Mouse (Mus musculus) neural tube, embryonic 11.5 days (tissue): ENCODE measurements around the gene Mst1. TPM values are rescaled to one million over a fixed set of nuclear protein-coding genes. Genes with fewer than 3 reads are reported as not detected.

Source experiments
- ATAC-seq: fragments of 200-750 bp; cut with Nextera tagmentation; 2 replicates; pipeline ENCODE4 v1.8.0; 2017; ENCODE audit warnings: moderate number of reproducible peaks, mild to moderate bottlenecking, moderate TSS enrichment, moderate library complexity; ENCODE audit not compliant: insufficient read depth, low FRiP score, low TSS enrichment
- DNase-seq: peaks from one replicate; pipeline ENCODE4 v3.0.0-alpha.2; 2015; ENCODE audit warnings: low spot score
- H3K27ac ChIP-seq: fragments of 300-500 bp; sonication (generic); 2 replicates; pipeline ENCODE4 v1.5.1; 2014; ENCODE audit warnings: low read depth, mild to moderate bottlenecking, low read length
- H3K27me3 ChIP-seq: fragments of 300-500 bp; sonication (generic); 2 replicates; pipeline ENCODE4 v1.6.1; 2014; ENCODE audit warnings: mild to moderate bottlenecking, low read length, mixed read lengths; ENCODE audit not compliant: control insufficient read depth, insufficient read depth
- H3K36me3 ChIP-seq: fragments of 300-500 bp; sonication (generic); 2 replicates; pipeline ENCODE4 v1.6.1; 2014; ENCODE audit warnings: mild to moderate bottlenecking, low read length, moderate library complexity, mixed read lengths; ENCODE audit not compliant: control insufficient read depth, insufficient read depth
- H3K4me1 ChIP-seq: fragments of 300-500 bp; sonication (generic); 2 replicates; pipeline ENCODE4 v1.6.1; 2014; ENCODE audit warnings: low read length, mixed read lengths; ENCODE audit not compliant: control insufficient read depth, insufficient read depth
- H3K4me2 ChIP-seq: fragments of 300-500 bp; sonication (generic); 2 replicates; pipeline ENCODE4 v1.6.1; 2014; ENCODE audit warnings: low read depth, mild to moderate bottlenecking, moderate library complexity
- H3K4me3 ChIP-seq: fragments of 300-500 bp; sonication (generic); 2 replicates; pipeline ENCODE4 v1.5.1; 2014; ENCODE audit warnings: low read depth, low read length
- H3K9ac ChIP-seq: fragments of 300-500 bp; sonication (generic); 2 replicates; pipeline ENCODE4 v1.6.1; 2014; ENCODE audit warnings: mild to moderate bottlenecking, low read length
- H3K9me3 ChIP-seq: fragments of 300-500 bp; sonication (generic); 2 replicates; pipeline ENCODE4 v1.6.1; 2016; ENCODE audit warnings: low read length; ENCODE audit not compliant: control insufficient read depth
- WGBS: fragments of 180-500 bp; shearing (Covaris S2); extraction: QIAGEN DNeasy Blood & Tissue Kit; methylation state at CpG from one replicate; pipeline ENCODE4 v1.1.7; 2014; 5-methylcytosine and 5-hydroxymethylcytosine counted together
- polyA plus RNA-seq: library from polyadenylated mRNA; unstranded; fragments of >200 nt; fragmentation: Nextera tagmentation; extraction: Ambion mirVana; gene quantifications from 2 replicates; pipeline ENCODE4 v1.2.1, GENCODE M21; 2014

Gene Mst1
- polyA plus RNA-seq, 1 experiment from 2014 or later, result 1.0 TPM

DNA sequence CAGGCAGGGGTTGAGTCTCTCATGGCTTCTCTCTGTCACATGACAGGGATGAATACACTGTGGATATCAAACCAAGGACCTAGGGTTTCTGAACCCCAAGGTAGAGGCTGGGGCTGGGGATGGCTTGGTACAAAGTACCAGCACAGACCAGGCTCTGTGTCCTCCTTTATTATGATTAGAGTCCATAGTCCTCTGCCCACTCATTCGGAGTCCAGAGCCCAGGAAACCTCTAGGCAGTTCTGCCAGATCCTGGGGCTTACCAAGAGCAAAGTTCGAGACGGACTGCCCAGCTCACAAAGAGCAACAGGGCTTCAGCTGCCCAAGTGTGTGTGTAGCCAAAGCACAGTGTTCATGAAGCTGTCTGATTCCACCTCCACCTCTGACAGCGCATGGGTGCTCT, 5.0 kb downstream of the Mst1 start:
- no peaks in the 10 kb centered on the region for H3K4me1 ChIP-seq
- no peak overlapping the region for H3K27ac ChIP-seq
- no peak overlapping the region; the same call in 1 of the 2 replicates for H3K4me3 ChIP-seq
- H3K27me3 ChIP-seq, result peaks cover 33% of the 10 kb centered on the region
- 96% methylated on average over 4 of the region's 4 CpGs for WGBS
- no peak overlapping the region for H3K9ac ChIP-seq
- H3K36me3 ChIP-seq, result peaks cover 19% of the 10 kb centered on the region
- DNase-seq, result no peak
- ATAC-seq, result no peak
- H3K9me3 ChIP-seq, result no peaks in the 10 kb centered on the region
- H3K4me2 ChIP-seq, result no peak overlapping the region

DNA sequence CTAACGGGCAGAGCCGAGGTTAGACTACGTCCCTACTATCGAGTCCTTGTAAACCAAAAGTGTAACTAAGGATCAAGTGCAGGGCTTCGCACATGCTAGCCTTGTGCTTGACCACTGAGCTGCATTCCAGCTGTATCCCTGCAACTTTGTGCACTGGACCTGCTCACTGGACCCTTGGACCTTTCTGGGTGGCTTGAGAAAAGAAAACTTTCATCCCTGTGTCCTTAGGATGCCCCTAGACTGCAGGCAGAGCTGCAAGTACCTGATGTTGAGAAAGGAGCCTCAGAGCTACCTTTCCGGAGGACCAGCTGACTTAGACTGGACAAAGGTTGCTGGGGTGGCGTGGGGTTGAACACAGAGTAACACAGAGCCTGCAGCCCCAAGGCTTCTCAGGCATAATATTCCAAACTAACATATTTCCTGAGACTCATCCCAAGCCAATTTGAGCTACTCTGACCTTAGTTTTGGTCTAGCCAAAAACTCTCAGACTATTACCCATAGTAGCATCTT, 10.4 kb downstream of the Mst1 start:
- Histone ChIP-seq H3K4me2 (no peak overlapping the region), H3K4me1 (peaks cover 10% of the 10 kb centered on the region), H3K9me3 (no peaks in the 10 kb centered on the region), H3K4me3 (no peak overlapping the region), H3K9ac (no peak overlapping the region), H3K36me3 (peaks cover 21% of the 10 kb centered on the region), H3K27me3 (no peaks in the 10 kb centered on the region), H3K27ac (no peak overlapping the region)
- 96% methylated on average over 7 of the region's 7 CpGs for WGBS
- no peak for ATAC-seq
- no peak for DNase-seq

DNA sequence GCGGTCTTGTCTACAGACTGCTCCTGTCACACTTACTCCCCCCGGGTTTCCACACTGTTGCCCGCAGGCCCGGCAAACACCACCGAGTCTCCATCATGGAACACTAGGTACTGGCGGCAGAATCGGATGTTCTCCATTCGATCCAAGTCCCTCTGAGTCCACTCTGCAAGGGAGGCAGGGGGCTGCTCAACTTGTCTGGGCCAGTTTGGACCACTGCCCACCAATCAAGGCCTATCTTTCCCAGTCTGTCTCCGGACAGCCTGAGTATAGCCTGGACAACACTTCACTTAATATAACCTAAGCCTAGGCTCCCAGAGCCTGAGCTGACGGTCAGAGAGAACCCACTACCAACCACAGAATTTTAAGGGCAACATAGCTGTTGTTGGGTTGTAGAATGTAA, 13.3 kb downstream of the Mst1 start:
- Histone ChIP-seq H3K27ac (no peak overlapping the region), H3K36me3 (peaks cover 9% of the 10 kb centered on the region), H3K9ac (peak overlapping the region; percentile 74), H3K27me3 (no peaks in the 10 kb centered on the region), H3K4me2 (peak overlapping the region; percentile 92), H3K9me3 (no peaks in the 10 kb centered on the region), H3K4me3 (peak overlapping the region; percentile 76), H3K4me1 (peaks cover 10% of the 10 kb centered on the region)
- 79% methylated on average over 10 of the region's 10 CpGs for WGBS
- DNase-seq (no peak), ATAC-seq (0 out of 2 replicates have a peak, but pooled peaks have one; percentile 4)

DNA sequence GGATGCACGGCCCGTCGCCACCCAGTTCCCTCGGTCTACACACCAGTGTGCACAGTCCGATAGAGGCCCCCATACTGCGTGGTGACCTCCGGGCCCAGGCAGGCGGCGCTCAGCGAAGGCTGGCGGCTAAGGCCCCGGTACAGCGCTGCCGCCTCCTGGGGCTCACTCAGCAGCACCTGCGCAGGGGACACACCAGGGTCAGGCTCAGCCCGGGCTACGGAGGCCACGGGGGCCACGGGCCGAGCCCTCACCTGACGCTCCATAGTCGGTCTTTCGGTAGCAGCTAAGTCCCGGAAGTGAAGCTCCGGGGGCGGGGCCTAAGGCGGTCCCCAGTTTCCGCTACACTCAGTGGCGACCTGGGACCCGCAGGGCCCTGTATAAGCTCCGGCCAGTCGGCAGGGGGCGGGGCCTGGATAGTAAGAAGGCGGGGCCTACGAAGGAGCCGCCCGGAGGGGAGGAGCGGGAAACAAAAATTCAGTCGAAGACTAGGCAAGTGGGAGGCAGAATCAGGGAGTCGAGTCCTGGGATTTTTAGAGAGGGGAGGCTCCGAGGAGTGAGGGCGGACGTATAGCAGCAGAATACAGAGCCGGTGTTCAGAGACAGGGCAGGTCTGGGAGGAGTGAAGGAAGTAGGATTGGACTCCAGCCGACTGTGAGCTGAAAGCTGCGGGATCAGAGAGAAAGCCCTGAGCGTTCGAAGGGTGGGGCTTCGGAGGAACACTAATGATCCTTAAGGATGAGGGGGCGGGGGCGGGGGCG, 14.1 kb downstream of the Mst1 start, which contains the start of gene Apeh:
Gene Apeh (minus strand): TSS at position 423 of the 758 bp plus-strand sequence.
- under 1% methylated on average over 51 of the region's 52 CpGs for WGBS
- Histone ChIP-seq H3K9ac (peak within 1 kb of the TSS; percentile 74), H3K27me3 (no peaks in the 10 kb centered on the region), H3K4me1 (peaks cover 10% of the 10 kb centered on the region), H3K4me3 (peak within 1 kb of the TSS; percentile 76), H3K27ac (no peak within 1 kb of the TSS), H3K4me2 (peak within 1 kb of the TSS; percentile 92), H3K9me3 (no peaks in the 10 kb centered on the region), H3K36me3 (peaks cover 9% of the 10 kb centered on the region)
- ATAC-seq (peak; percentile 92), DNase-seq (peak; percentile 96)

DNA sequence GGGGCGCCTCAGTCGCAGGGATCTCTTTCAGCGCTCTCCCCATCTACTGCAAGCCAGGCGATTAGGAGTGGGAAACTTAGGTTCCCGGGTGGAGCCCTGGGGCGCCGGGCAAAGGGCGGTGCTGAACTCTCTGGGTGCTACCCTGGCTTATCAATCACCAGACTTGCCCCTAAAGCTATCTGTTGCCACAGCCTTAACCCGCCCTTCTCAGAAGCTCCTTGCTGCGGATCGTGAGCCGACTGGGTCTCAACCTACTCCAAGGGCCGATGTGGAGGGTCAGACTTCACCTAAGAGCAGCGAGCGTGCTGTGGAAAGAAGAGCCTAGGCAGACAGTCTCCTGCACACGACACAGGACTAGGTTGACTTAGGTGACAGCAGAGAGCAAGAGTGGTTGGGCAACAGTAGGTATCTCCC, 14.8 kb downstream of the Mst1 start:
- Histone ChIP-seq H3K4me3 (peak overlapping the region; percentile 76), H3K27ac (no peak overlapping the region), H3K9ac (peak overlapping the region; percentile 74), H3K9me3 (no peaks in the 10 kb centered on the region), H3K4me1 (peaks cover 10% of the 10 kb centered on the region), H3K36me3 (peaks cover 8% of the 10 kb centered on the region), H3K4me2 (peak overlapping the region; percentile 92), H3K27me3 (no peaks in the 10 kb centered on the region)
- 0% methylated on average over 16 of the region's 16 CpGs for WGBS
- DNase-seq (peak; percentile 32), ATAC-seq (peak; percentile 14; the same call in 1 of the 2 replicates)

DNA sequence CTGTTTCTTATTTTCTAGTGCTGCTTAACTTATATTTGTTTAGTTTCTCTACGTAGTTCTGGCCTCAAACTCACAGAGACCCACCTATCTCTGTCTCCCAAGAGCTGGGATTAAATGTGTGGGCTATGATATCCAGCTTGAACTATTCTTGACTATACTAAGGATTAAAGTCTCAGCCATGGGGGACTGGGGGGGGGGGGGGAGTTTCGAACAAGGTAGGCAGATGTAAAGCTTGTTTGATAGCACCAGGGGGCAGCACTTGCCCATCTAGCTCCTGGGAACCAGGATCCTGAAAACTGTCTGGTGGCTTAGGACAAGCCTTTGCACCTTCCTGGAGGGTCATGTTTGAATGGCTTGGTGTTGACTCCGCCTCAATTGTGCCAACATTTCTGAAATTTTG, 15.3 kb downstream of the Mst1 start:
- Histone ChIP-seq H3K4me2 (peak overlapping the region; percentile 92), H3K9ac (no peak overlapping the region), H3K9me3 (no peaks in the 10 kb centered on the region), H3K36me3 (peaks cover 8% of the 10 kb centered on the region), H3K27ac (no peak overlapping the region), H3K4me1 (peaks cover 10% of the 10 kb centered on the region), H3K4me3 (peak overlapping the region; percentile 76), H3K27me3 (no peaks in the 10 kb centered on the region)
- no peak for ATAC-seq
- peak; percentile 77 for DNase-seq
- 15% methylated on average over 3 of the region's 3 CpGs for WGBS

DNA sequence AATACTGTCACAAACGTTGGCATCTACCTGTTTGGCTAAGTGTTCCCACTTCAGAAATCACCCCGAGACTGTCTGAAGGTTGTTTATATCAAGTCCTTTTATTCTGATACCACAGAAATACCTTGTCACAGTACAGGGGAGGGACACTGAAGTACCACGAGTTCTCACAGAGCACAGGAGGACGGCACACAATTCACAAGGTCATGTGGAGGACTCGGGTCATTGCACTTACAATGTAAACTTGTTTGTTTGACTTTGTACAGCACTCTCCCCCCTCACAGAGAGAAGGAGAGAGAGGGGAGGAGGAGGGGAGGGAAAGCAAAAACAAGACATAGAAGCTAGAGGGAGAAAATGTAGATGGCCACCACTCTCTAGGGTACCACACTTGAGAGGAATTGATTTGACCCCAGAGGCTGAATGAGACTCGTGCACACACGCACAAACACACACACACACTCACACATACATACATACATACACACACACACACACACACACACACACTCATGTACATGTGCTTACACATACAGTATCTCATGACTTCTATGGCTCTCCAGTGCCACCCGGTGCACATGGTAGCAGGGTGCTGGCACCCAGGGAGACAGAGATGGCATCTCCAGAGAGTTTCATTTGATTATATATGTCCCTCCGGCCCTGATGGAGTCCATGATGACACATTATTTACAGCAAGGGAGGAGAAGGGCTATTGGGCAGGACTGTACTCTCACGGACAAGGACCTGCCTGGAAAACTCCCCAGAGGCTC, 15.9 kb downstream of the Mst1 start:
- WGBS, result 65% methylated on average over 10 of the region's 10 CpGs
- peaks cover 8% of the 10 kb centered on the region for H3K36me3 ChIP-seq
- H3K9ac ChIP-seq, result no peak overlapping the region
- no peak overlapping the region for H3K27ac ChIP-seq
- H3K4me1 ChIP-seq, result peaks cover 10% of the 10 kb centered on the region
- H3K27me3 ChIP-seq, result no peaks in the 10 kb centered on the region
- no peak for DNase-seq
- ATAC-seq, result no peak
- H3K9me3 ChIP-seq, result no peaks in the 10 kb centered on the region
- no peak overlapping the region for H3K4me2 ChIP-seq
- H3K4me3 ChIP-seq, result no peak overlapping the region

DNA sequence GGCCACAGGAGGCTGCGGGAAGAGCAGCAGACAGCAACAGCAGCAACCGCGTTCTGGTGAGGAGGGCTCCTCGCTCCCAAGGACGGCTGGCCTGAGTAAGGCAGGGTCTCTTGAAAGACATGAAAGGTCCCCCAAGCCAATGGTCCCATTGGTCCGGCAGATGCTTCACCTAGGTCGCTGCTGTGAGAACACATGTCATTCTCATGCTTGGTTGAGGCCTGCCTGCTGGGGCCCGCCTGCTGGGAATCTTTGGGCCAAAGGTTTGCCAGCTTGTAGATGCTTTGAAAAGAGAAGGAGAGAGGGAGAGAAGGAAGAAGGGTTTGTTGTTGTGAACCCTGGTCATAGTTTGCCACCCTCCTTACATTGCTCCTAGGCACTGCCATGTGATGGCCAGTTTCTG, 19.4 kb downstream of the Mst1 start:
- Histone ChIP-seq H3K27ac (no peak overlapping the region), H3K36me3 (0 out of 2 replicates have a peak, but pooled peaks cover 2% of the 10 kb centered on the region), H3K9ac (no peak overlapping the region), H3K27me3 (no peaks in the 10 kb centered on the region), H3K4me3 (no peak overlapping the region), H3K4me2 (no peak overlapping the region), H3K4me1 (peaks cover 4% of the 10 kb centered on the region; the same call in 1 of the 2 replicates), H3K9me3 (no peaks in the 10 kb centered on the region)
- DNase-seq (no peak), ATAC-seq (no peak)
- 82% methylated on average over 8 of the region's 8 CpGs for WGBS
